ENCODE assay signal across 8 mouse cellular contexts in the genomic region with DNA sequence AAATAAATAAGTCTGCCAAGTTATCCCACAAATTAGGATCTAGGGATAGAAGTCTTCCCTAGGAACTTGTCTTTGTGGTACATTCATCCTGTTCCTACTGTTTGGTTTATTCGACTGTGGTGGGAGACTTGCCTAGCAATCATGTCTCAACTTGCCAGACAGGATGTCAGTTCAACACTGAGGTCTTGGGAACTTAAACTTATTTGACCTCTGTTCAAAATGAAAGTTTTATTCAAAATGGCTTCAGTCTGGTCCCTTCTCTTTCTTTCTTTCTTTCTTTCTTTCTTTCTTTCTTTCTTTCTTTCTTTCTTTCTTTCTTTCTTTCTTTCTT. TPM values are rescaled to one million over a fixed set of nuclear protein-coding genes. Genes with fewer than 3 reads are reported as not detected.
A peak's percentile ranks its signal among the peaks of the same experiment; 100 is the strongest.
DNase-seq lines count a peak whose midpoint lies in the region; ATAC-seq and TF ChIP-seq lines count a peak whose summit lies in the region.

No protein-coding gene starts in this region.

- no peaks in the 10 kb centered on the region for H3K36me3 ChIP-seq in heart, embryonic 11.5 days (ENCODE audit: control insufficient read depth, insufficient read depth, low read length)
- peaks cover 11% of the 10 kb centered on the region for H3K36me3 ChIP-seq in ES-E14 (ENCODE audit: control insufficient read depth, insufficient read depth, low read length, poor library complexity, severe bottlenecking)
- no peaks in the 10 kb centered on the region for H3K36me3 ChIP-seq in hindbrain, embryonic 15.5 days
- H3K36me3 ChIP-seq in midbrain, embryonic 11.5 days (ENCODE audit: control insufficient read depth, insufficient read depth, low read length), result no peaks in the 10 kb centered on the region

- H3K27me3 ChIP-seq in heart, embryonic 11.5 days (ENCODE audit: control insufficient read depth, insufficient read depth, low read length), result no peaks in the 10 kb centered on the region
- H3K27me3 ChIP-seq in hindbrain, embryonic 15.5 days, result no peaks in the 10 kb centered on the region
- no peaks in the 10 kb centered on the region for H3K27me3 ChIP-seq in midbrain, embryonic 11.5 days (ENCODE audit: control insufficient read depth, insufficient read depth, low read length)

- H3K9me3 ChIP-seq in heart, embryonic 11.5 days (replicated peaks; ENCODE audit: control insufficient read depth, low read length), result no peaks in the 10 kb centered on the region
- H3K9me3 ChIP-seq in ES-E14 (ENCODE audit: control insufficient read depth, insufficient read depth, low read depth, low read length), result no peaks in the 10 kb centered on the region
- H3K9me3 ChIP-seq in hindbrain, embryonic 15.5 days, result no peaks in the 10 kb centered on the region
- H3K9me3 ChIP-seq in midbrain, embryonic 11.5 days (ENCODE audit: control insufficient read depth, low read length), result no peaks in the 10 kb centered on the region

- no peak overlapping the region for H3K27ac ChIP-seq in heart, embryonic 11.5 days (ENCODE audit: low read depth, low read length)
- H3K27ac ChIP-seq in ES-E14 (ENCODE audit: insufficient read depth, low read depth, low read length, poor library complexity, severe bottlenecking), result peak overlapping the region; percentile 63; the same call in 1 of the 2 replicates
- no peak overlapping the region for H3K27ac ChIP-seq in hindbrain, embryonic 15.5 days (replicated peaks)
- no peak overlapping the region for H3K27ac ChIP-seq in midbrain, embryonic 11.5 days (ENCODE audit: low read depth, low read length)

- H3K4me2 ChIP-seq in heart, embryonic 11.5 days, result peak overlapping the region; percentile 71
- peak overlapping the region; percentile 63 for H3K4me2 ChIP-seq in hindbrain, embryonic 15.5 days
- H3K4me2 ChIP-seq in midbrain, embryonic 11.5 days, result peak overlapping the region; percentile 51; the same call in 1 of the 2 replicates

- no peak for DNase-seq in heart, postnatal 4 days
- DNase-seq in ES-E14 (ENCODE audit: low read depth, low spot score), result no peak
- no peak for DNase-seq in midbrain, embryonic 11.5 days (ENCODE audit: low spot score, missing footprints)
- no peak for DNase-seq in B cell, adult 2 months
- DNase-seq in spleen, postnatal 4 days (ENCODE audit: low spot score in 2 of 2), result no peak
- no peak for DNase-seq in embryo, embryonic 9.5 days (ENCODE audit: extremely low spot score)

- WGBS in heart, embryonic 11.5 days (ENCODE audit: insufficient replicate concordance), result 22% methylated on average over 1 of the region's 1 CpGs
- WGBS in hindbrain, embryonic 15.5 days, result 59% methylated on average over 1 of the region's 1 CpGs
- 60% methylated on average over 1 of the region's 1 CpGs for WGBS in midbrain, embryonic 11.5 days

- in situ Hi-C loops in ES-E14 (cut with MboI; ENCODE audit: low sequenced_read_pairs in 2 of 2, unreplicated experiment in 2 of 2), result no loop called here

- H3K9ac ChIP-seq in heart, embryonic 11.5 days (ENCODE audit: low read depth, low read length), result no peak overlapping the region
- no peak overlapping the region for H3K9ac ChIP-seq in ES-E14 (ENCODE audit: insufficient read depth, low read depth, low read length, poor library complexity, severe bottlenecking)
- H3K9ac ChIP-seq in hindbrain, embryonic 15.5 days, result no peak overlapping the region
- no peak overlapping the region for H3K9ac ChIP-seq in midbrain, embryonic 11.5 days (ENCODE audit: low read length)

- no peaks in the 10 kb centered on the region for H3K4me1 ChIP-seq in heart, embryonic 11.5 days (ENCODE audit: control insufficient read depth, insufficient read depth, low read length)
- H3K4me1 ChIP-seq in ES-E14 (ENCODE audit: control insufficient read depth in 2 of 2, insufficient read depth in 2 of 2, low read length in 2 of 2, poor library complexity in 1 of 2), result peaks cover 2 to 9% of the 10 kb centered on the region in 2 experiments; a peak in 2 of 4 replicates
- 0 out of 2 replicates have a peak, but pooled peaks cover 2% of the 10 kb centered on the region for H3K4me1 ChIP-seq in hindbrain, embryonic 15.5 days (replicated peaks)
- 0 out of 2 replicates have a peak, but pooled peaks cover 2% of the 10 kb centered on the region for H3K4me1 ChIP-seq in midbrain, embryonic 11.5 days (ENCODE audit: control insufficient read depth, insufficient read depth, low read length)

- no peak for ATAC-seq in heart, embryonic 11.5 days (replicated peaks; ENCODE audit: insufficient number of reproducible peaks, low FRiP score, low TSS enrichment)
- ATAC-seq in hindbrain, embryonic 15.5 days (ENCODE audit: low FRiP score, low read depth), result no peak
- ATAC-seq in midbrain, embryonic 11.5 days (ENCODE audit: low FRiP score), result no peak

- H3K4me3 ChIP-seq in heart, embryonic 11.5 days (ENCODE audit: low read depth, low read length), result peak overlapping the region; percentile 47; the same call in 1 of the 2 replicates
- H3K4me3 ChIP-seq in ES-E14 (ENCODE audit: insufficient read depth in 1 of 2, low read depth in 1 of 2, low read length in 2 of 2, poor library complexity in 1 of 2, severe bottlenecking in 1 of 2), result peak overlapping the region in 1 of 2 experiments; percentile 67; a peak in 1 of 4 replicates
- peak overlapping the region; percentile 34; the same call in 1 of the 2 replicates for H3K4me3 ChIP-seq in hindbrain, embryonic 15.5 days
- H3K4me3 ChIP-seq in midbrain, embryonic 11.5 days (ENCODE audit: low read depth, low read length), result no peak overlapping the region

TF ChIP-seq in ES-E14, 5 proteins besides CTCF, POLR2A, EP300 and RAD21:
- TF ChIP-seq ZC3H11A (IDR thresholded peaks at IDR 0.05; ENCODE audit: borderline replicate concordance, low read depth, low read length), result no peak

RNA-seq across cellular contexts. Expression of a gene that starts 0.7 kb away (rescaled TPM):
- polyA plus RNA-seq in heart, embryonic 11.5 days (2014; fragmentation: Nextera tagmentation; extraction: Ambion mirVana), result 0.97 and 2.4 TPM in 2 replicates
- 1 to 10 TPM; 4.0 to 7.4 TPM for total RNA-seq in heart, postnatal 4 days (2021)
- total RNA-seq in ES-E14 (2012; rRNA removed), result 5.9 and 8.8 TPM in 2 replicates
- polyA plus RNA-seq in hindbrain, embryonic 15.5 days (2015; fragmentation: Nextera tagmentation; extraction: Ambion mirVana), result 1.4 and 2.4 TPM in 2 replicates
- 2.0 and 2.5 TPM in 2 replicates for polyA plus RNA-seq in midbrain, embryonic 11.5 days (2014; fragmentation: Nextera tagmentation; extraction: Ambion mirVana)

RNA-seq across cellular contexts. Expression of a gene that starts 6.9 kb away (rescaled TPM):
- 0.17 and 0.56 TPM in 2 replicates for polyA plus RNA-seq in heart, embryonic 11.5 days (2014; fragmentation: Nextera tagmentation; extraction: Ambion mirVana)
- not detected for total RNA-seq in heart, postnatal 4 days (2021)
- total RNA-seq in ES-E14 (2012; rRNA removed), result 155 and 219 TPM in 2 replicates
- 0.06 TPM in 1 of 2 replicates, not detected in the other for polyA plus RNA-seq in hindbrain, embryonic 15.5 days (2015; fragmentation: Nextera tagmentation; extraction: Ambion mirVana)
- polyA plus RNA-seq in midbrain, embryonic 11.5 days (2014; fragmentation: Nextera tagmentation; extraction: Ambion mirVana), result 0.05 TPM in 1 of 2 replicates, not detected in the other

RNA-seq across cellular contexts. Expression of a gene that starts 23.3 kb away (rescaled TPM):
- polyA plus RNA-seq in heart, embryonic 11.5 days (2014; fragmentation: Nextera tagmentation; extraction: Ambion mirVana), result not detected in 2 replicates
- total RNA-seq in heart, postnatal 4 days (2021), result not detected
- total RNA-seq in ES-E14 (2012; rRNA removed), result 19.2 and 19.6 TPM in 2 replicates
- not detected in 2 replicates for polyA plus RNA-seq in hindbrain, embryonic 15.5 days (2015; fragmentation: Nextera tagmentation; extraction: Ambion mirVana)
- not detected in 2 replicates for polyA plus RNA-seq in midbrain, embryonic 11.5 days (2014; fragmentation: Nextera tagmentation; extraction: Ambion mirVana)

RNA-seq across cellular contexts. Expression of a gene that starts 49.4 kb away (rescaled TPM):
- polyA plus RNA-seq in heart, embryonic 11.5 days (2014; fragmentation: Nextera tagmentation; extraction: Ambion mirVana), result 0.16 TPM in 1 of 2 replicates, not detected in the other
- total RNA-seq in heart, postnatal 4 days (2021), result not detected
- total RNA-seq in ES-E14 (2012; rRNA removed), result 0.32 and 0.76 TPM in 2 replicates
- 0.25 and 0.77 TPM in 2 replicates for polyA plus RNA-seq in hindbrain, embryonic 15.5 days (2015; fragmentation: Nextera tagmentation; extraction: Ambion mirVana)
- not detected in 2 replicates for polyA plus RNA-seq in midbrain, embryonic 11.5 days (2014; fragmentation: Nextera tagmentation; extraction: Ambion mirVana)
